Mouse (Mus musculus) heart, postnatal 25 days (tissue): Measurements from ENCODE around the gene Plppr1. TPM values are rescaled to one million over a fixed set of nuclear protein-coding genes. Genes with fewer than 3 reads are reported as not detected.

Experiments
- DNase-seq: peaks from one replicate; pipeline ENCODE4 v3.0.0; 2022; ENCODE audit warnings: low spot score
- intact Hi-C: fragments of 180-260 bp; cut with DNase I; formaldehyde crosslinking; loops from one replicate; pipeline ENCODE4 v1.15.1; 2025
- total RNA-seq, 2 experiments: library from RNA; stranded (reverse); gene quantifications; 2 replicates each; pipeline ENCODE4 v1.2.3; 2021

Gene Plppr1
- total RNA-seq, 2 experiments from 2014 or later = 0.14 TPM; not detected in 1

- DNase-seq = no peak
- intact Hi-C loops = no loop called here
Observed at GRCm38 (mm10) chr4:49108371-49108770, 49.3 kb downstream of the Plppr1 start.

- intact Hi-C loops = no loop called here
- no peak for DNase-seq
Observed at GRCm38 (mm10) chr4:49109989-49110388, 50.9 kb downstream of the Plppr1 start.

- intact Hi-C loops = no loop called here
- DNase-seq = no peak
Observed at GRCm38 (mm10) chr4:49118842-49119241, 59.8 kb downstream of the Plppr1 start.

- intact Hi-C loops = no loop called here
- no peak for DNase-seq
Observed at GRCm38 (mm10) chr4:49144798-49145197, 85.7 kb downstream of the Plppr1 start.

- no peak for DNase-seq
- intact Hi-C loops = no loop called here
Observed at GRCm38 (mm10) chr4:49148775-49149174, 89.7 kb downstream of the Plppr1 start.

- DNase-seq = no peak
- intact Hi-C loops = no loop called here
Observed at GRCm38 (mm10) chr4:49149251-49149650, 90.2 kb downstream of the Plppr1 start.

GRCm38 (mm10) chr4:49153849-49154248, 94.8 kb downstream of the Plppr1 start:
- DNase-seq = no peak
- intact Hi-C loops = no loop called here

GRCm38 (mm10) chr4:49156781-49157180, 97.7 kb downstream of the Plppr1 start:
- no peak for DNase-seq
- intact Hi-C loops = no loop called here

GRCm38 (mm10) chr4:49163285-49163684, 104.2 kb downstream of the Plppr1 start:
- no peak for DNase-seq

GRCm38 (mm10) chr4:49166391-49166790, 107.3 kb downstream of the Plppr1 start:
- intact Hi-C loops = no loop called here
- DNase-seq = no peak

More at GRCm38 (mm10) chr4:49163285-49163684, 104.2 kb downstream of the Plppr1 start:
- intact Hi-C loops = no loop called here

- no peak for DNase-seq
- intact Hi-C loops = no loop called here
Observed at GRCm38 (mm10) chr4:49167030-49167429, 108.0 kb downstream of the Plppr1 start.

GRCm38 (mm10) chr4:49169498-49169897, 110.4 kb downstream of the Plppr1 start:
- DNase-seq = no peak
- intact Hi-C loops = no loop called here

- DNase-seq = no peak
- intact Hi-C loops = no loop called here
Observed at GRCm38 (mm10) chr4:49178101-49178500, 119.0 kb downstream of the Plppr1 start.

- intact Hi-C loops = no loop called here
- no peak for DNase-seq
Observed at GRCm38 (mm10) chr4:49178891-49179290, 119.8 kb downstream of the Plppr1 start.

GRCm38 (mm10) chr4:49179471-49180181, 120.6 kb downstream of the Plppr1 start:
- DNase-seq = no peak
- intact Hi-C loops = no loop called here

- intact Hi-C loops = no loop called here
- no peak for DNase-seq
Observed at GRCm38 (mm10) chr4:49189991-49190526, 131.0 kb downstream of the Plppr1 start.

GRCm38 (mm10) chr4:49197125-49197747, 138.2 kb downstream of the Plppr1 start:
- no peak for DNase-seq
- intact Hi-C loops = no loop called here

GRCm38 (mm10) chr4:49210457-49210856, 151.4 kb downstream of the Plppr1 start:
- no peak for DNase-seq
- intact Hi-C loops = loop anchor here (2.0 kb wide), 1 partner anchor 432 kb away; no protein-coding TSS in a partner anchor

GRCm38 (mm10) chr4:49211582-49211981, 152.5 kb downstream of the Plppr1 start:
- intact Hi-C loops = loop anchor here (2.0 kb wide), 1 partner anchor 433 kb away; no protein-coding TSS in a partner anchor

GRCm38 (mm10) chr4:49212616-49213544, 153.8 kb downstream of the Plppr1 start:
- DNase-seq = no peak
- intact Hi-C loops = no loop called here

More at GRCm38 (mm10) chr4:49211582-49211981, 152.5 kb downstream of the Plppr1 start:
- DNase-seq = no peak
